Mouse (Mus musculus) monocyte, adult 2 months (primary cell): ENCODE measurements around the gene Clock.

Source experiments
- DNase-seq, 2 experiments: peaks; one replicate each; pipeline ENCODE4 v3.0.0; 2022; ENCODE audit warnings: low spot score in 2 of 2, low read depth in 1 of 2

The Clock gene

DNA sequence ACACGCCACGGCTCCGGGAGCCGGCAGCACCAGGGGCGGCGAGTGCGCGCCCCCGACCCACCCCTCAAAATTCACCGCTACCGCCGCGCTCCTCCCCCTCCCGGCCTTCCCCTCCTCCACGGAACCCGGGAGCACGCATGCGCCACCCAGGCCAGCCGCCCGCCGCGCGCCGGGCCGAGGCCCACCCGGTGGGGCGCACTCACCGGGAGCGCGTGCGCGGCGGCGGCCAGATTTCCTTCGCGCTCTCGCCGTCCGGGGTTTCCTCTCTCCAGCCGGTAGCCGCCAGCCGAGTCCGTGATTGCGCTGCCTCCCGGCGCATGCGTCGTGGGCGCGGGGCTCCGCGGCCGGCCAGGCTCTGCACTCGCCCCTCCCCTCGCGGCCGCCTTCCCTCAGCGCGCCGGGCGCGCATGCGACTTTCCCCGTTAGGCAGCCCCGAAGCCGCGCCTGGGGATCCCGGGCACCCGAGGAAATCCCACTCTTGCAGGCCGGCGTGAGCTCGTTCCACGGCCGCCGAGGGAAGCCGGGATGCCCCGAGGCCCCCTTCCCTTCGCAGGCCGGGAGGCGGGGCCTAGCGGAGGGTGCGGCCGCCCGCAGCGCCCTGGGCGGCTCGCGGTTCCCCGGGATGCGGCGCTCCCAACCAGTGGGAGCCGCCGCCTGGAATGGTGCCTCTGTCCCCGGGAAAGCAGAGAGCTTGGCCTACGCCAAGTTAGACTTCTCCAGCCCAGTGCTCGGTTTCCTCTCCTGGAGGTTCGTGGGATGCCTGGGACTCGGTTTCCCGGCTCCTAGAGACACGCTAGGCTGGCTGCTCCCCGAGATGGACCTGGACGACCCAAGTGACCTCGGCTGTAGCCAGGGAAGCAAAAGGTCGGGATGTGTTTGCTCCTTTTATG lies at the start of gene Clock:
Clock (minus strand) TSS at position 341 of the 890 bp plus-strand sequence.
- DNase-seq, result peak; percentile 31 to 77

- DNase-seq, result no peak
Observed at GRCm38 (mm10) chr5:76351953-76352611, 47.5 kb upstream of the Clock start.

GRCm38 (mm10) chr5:76351537-76351936 lies 46.9 kb upstream of the Clock start:
- DNase-seq, result no peak

GRCm38 (mm10) chr5:76346137-76346536 lies 41.5 kb upstream of the Clock start:
- DNase-seq, result no peak

DNA sequence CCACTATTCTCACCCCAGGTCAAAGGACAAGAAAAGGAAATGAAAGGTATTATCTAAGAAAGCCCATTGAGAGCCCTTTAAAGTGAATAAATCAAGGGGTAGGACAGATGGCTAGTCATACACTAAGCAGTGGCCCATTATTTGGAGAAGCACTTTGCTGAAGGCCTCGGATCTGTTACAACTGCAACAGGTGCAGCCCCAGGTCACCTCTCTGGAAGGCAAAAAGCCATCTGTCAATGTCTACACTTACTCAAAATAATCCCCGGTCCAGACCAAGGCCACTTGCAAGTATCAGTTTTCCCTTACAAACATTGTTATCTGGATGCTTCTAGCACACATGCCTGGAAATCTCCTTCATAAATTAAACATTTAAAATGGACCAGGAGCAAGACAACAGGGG lies 36.3 kb upstream of the Clock start:
- DNase-seq, result no peak

GRCm38 (mm10) chr5:76337100-76337499 lies 32.5 kb upstream of the Clock start:
- DNase-seq, result no peak

- no peak for DNase-seq
Observed at GRCm38 (mm10) chr5:76333833-76334232, 29.2 kb upstream of the Clock start.

DNA sequence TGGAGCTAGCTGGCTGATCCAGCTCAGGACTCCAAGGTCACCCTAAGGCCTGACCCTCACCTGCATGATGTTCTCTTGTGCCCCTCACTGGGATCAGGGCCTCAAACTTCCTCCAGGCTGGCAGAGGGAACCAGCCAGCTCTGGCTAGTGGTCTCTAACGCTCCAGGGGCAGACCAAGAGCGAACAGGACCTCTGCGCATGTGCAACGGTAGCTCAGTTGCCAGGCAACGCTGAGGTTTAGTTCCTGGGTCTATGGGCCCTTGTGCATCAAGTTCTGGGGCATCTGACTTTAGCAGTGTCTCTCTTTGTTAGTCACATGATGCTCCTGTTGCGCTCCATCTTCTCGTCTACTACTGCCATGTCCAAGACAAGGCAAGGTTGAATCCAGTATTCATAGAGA lies 26.4 kb upstream of the Clock start, which contains the start of gene Pdcl2:
Pdcl2 (minus strand) TSS at position 204 of the 400 bp plus-strand sequence.
- no peak for DNase-seq

DNA sequence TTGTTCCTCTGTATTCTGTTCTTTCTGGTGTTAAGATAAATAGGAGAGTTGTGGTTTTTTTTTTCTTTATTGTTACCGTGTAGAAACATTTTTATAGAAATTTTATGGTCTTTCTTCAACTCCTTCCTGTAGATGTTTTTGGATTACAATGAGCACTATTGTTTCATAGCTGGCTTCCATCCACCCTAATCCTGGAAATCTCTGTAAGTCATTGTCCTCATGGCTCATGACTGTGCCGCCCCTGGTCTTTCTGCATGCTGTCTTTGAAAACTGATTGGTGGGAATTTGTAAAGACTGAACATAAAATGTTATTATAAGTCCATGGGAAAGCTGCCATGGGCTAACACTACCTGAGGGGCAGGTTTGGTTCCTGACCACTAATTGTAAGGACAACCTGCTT lies 22.7 kb upstream of the Clock start:
- DNase-seq, result no peak

DNA sequence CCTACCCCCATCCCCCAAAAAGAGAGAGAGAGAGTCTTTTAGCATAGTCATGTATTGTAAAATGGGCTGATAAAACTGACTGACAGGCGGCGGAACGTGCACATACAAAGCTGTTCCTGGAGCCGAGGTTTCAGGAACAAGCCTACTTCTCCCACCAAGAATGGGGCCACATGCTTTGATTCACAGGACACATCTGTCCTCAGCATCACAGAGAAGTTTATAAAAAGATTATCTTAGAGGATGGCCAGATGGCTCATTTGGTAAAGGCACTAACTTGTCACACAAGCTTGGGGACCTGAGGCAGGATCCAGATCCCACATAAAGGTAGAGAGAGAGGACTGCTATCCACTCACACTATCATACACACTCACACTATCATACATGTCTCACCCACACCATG lies 20.5 kb upstream of the Clock start:
- no peak for DNase-seq

DNA sequence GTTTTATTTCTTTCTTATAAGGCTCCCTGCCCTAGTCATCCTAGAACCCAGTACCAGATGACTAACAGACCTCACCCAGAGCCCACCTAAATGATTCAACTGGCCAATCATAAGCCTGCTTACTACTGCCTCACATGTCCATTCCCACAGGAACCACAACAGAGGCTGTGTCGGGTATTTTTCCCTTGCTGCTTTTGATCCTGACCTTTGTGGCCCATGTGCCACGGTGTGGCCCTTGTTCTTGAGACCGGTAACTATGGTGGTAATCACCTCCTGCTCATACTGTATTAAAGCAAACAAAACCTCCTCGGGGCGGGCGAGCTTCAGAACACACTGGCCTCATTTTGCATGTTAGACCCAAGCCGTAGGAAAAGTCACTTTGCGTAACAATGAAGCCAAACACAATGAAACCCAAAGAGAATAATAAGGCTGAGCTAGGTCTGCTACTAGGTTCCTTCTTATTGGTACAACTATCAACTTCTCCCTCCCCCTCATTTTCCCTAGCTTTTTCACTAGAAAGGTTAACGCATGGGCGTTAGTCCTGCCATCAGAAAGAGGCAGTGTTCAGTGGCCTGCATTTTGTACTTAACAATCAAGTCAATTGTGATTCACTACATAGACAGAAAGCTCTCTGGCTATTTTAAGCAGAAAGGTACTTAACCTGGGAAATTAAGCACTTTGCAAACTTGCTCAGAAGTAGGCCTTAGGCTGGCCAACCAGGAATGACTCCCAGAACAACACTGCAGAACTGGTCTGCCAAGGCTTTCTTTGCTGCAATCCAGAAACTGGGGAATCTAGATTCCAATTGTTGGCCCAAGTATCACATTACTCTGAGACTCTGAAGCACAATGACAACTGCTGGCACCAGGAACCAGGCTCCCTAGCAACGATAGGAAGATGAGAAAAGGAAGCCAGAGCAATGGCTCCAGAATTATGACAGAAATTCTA lies 16.9 kb upstream of the Clock start:
- no peak for DNase-seq

- DNase-seq, result no peak
Observed at GRCm38 (mm10) chr5:76308206-76308605, 3.6 kb upstream of the Clock start.

- no peak for DNase-seq
Observed at GRCm38 (mm10) chr5:76306261-76306660, 1.7 kb upstream of the Clock start.

DNA sequence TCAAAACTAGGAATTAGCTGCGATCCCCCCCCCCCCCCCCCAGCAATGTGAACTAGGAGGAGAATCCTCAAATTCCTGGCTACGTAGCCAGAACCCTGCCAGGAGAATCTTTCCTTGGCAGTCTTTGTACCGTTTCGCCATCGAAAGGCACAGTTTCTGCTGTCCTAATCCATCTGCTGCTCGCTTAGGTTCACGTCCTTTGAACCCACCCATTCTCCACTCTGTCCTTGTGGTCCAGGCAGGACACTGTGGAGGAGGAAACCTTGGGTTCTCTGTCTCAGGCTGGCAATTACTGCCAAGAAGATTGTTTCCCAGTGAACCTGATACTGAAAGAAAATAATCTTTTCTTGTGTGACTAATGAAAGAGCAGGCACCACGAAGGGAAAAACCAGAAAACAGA lies 1.0 kb upstream of the Clock start:
- DNase-seq, result no peak

DNA sequence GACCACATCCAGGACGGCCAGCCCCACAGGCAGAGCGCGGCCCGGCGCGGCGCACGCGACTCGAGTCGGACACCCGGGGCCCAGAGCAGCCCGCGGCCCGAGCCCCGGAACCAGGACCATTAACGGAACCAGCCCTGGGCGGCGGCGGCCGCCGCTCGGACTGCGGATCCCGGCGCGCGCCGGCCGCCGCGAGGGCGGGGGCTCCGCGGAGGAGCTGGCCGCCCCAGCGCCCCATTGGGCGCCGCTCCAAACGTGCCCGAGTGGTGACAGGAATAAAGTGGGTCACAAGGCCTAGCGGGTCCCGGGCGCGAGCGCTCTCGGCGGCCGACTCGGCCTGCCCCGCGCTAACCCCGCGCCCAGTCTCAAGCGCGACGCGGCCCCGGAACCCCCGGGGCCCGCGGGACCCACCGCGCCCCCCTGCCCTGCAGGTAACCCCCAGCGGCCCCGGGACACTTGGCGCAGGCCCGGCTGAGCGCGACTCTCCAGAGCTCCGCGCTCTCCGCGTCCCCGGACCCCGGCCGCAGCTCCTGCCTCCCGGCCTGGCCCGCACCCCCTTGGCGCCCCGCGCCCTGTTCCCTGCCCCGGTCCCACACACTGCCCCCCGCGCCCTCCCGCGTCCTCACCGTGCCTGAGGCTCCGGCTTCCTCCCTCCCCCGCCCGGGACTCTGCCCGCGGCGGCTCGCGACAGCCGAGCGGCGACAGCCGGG lies 694 bp downstream of the Clock start:
- DNase-seq, result peak in 1 of 2 experiments; percentile 50

DNA sequence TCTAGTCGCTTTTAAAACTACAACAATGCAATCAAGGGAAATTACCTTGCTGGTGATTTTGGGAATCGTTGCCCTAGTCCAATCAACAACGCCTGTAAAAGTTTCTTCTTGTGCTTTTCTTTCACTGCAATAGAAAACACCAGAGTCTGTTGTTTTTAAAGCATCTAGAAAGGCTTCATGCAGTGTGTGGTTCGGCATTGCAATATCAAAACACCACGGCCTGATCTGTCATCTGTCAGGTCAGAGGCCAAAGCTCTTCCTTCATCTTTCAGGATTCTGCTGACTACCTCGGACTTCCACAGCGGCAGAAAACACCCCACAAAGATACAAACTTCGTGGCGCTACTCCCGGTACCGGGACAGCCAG lies 1.2 kb downstream of the Clock start:
- no peak for DNase-seq

DNA sequence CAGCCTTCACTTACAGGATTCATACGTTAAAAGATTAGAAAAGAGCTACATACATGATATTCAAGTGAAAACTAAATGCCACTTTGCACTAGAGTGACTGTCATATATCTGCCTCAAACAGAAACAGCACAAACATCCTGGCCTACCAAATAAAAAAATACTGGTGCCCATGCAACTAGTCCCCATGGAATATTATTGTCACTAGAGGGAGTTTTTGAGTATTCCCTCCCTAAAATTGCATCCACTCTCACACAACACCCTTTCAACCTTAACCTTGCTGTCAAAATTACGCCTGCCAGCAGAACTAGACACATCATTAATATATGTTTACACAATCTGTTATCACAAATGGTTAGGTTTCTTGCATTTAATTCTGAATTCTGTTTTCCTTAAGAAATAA lies 2.6 kb downstream of the Clock start:
- DNase-seq, result no peak

DNA sequence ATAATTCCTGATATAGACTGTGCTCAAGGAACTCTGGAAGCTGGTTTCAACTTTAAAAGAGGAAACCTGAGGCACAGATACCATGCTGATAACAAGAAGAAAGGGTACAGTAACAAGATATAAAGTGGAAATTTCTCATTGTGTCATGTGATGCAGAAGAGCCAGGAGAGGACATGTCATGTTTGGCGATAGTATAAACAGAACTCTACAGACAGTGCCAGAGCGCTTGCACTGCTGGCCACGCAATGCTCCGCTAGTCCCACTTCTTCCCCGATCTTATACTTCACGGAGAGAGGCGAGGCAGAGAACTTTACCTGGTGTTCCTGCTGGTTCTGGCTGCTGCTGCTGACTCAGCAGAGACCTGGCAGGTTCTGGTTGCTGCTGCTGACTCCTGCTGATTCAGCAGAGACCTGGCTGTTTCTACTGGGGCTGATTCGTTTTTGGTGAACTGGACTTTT lies 15.3 kb downstream of the Clock start:
- no peak for DNase-seq

DNA sequence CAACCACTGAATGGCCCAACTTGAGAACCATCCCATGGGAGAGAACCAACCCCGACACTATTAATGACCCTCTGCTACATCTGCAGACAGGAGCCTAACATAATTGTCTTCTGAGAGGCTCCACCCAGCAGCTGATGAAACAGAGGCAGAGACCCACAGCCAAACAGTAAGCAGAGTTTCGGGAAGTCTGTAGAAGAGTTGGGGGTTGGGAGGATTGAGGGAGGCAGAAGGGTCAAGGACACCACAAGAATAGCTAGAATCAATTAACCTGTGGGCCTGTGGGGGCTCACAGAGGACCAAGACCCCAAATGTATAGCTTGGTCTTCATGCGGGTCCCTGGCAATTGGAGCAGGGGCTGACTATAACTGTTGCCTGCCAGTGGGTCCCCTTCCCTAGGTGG lies 16.3 kb downstream of the Clock start:
- DNase-seq, result no peak

- DNase-seq, result no peak
Observed at GRCm38 (mm10) chr5:76287062-76287461, 17.5 kb downstream of the Clock start.

DNA sequence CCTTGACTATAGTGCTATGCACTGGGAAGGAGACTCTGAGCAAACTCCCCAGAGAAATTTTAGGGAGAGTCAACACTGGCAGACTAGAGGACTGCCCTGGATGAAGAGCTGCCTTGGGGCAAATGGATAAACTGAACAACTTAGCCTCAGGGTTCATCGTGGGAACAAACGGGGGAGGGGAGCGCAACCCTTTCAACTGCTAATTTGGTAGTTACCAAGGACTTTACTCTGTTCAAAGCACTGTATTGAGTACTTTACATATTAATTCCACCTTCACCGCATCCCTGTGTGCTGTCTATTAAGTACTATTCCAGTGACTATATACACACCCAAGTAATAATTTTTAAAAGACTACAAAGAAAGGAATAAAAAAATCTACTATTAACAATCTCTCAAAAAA lies 18.9 kb downstream of the Clock start:
- no peak for DNase-seq
